Mouse (Mus musculus): ENCODE results near the gene Mgme1. TPM values are rescaled to one million over a fixed set of nuclear protein-coding genes. Genes with fewer than 3 reads are reported as not detected.

Mgme1 gene
- total and polyA plus RNA-seq, 2 experiments from 2014 or later = 11.1 to 12.6 TPM

DNA sequence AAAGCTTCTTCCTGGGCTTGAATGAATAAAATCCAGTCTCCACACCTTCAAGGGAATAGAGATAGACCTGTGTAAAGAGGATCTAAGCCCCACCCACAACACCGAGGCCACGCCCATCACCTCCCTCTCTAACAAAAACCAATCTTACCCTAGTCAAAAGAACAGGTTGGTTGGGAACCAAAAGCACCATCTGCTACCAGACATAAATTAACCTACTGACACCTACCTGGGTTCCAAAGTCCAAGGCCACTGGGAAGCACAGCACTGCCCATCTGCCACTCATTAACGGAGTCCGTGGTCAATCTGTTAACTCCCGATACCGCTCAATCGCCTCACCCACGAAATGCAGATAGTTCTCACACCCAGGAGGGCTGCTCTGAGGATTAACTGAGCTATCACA, 38.1 kb downstream of the Mgme1 start:
- no peak overlapping the region for H3K9ac ChIP-seq (replicated peaks; ENCODE audit: low read depth, low read length)
- H3K36me3 ChIP-seq (replicated peaks; ENCODE audit: control insufficient read depth, insufficient read depth, low read length) = no peaks in the 10 kb centered on the region
- TF ChIP-seq EP300 (IDR thresholded peaks at IDR 0.05; ENCODE audit: low read depth) (no peak), CTCF (IDR thresholded peaks at IDR 0.05; ENCODE audit: low read depth) (no peak)
- DNase-seq (ENCODE audit: low spot score) (no peak), ATAC-seq (ENCODE audit: insufficient read depth, low read depth) (no peak)
- no peak overlapping the region for H3K27ac ChIP-seq (ENCODE audit: low read depth)
- H3K4me3 ChIP-seq (ENCODE audit: low read depth, low read length) = no peak overlapping the region
- no peak overlapping the region for H3K4me2 ChIP-seq (ENCODE audit: low read depth, low read length)
- H3K4me1 ChIP-seq (ENCODE audit: control insufficient read depth, insufficient read depth) = no peaks in the 10 kb centered on the region
- no peaks in the 10 kb centered on the region for H3K9me3 ChIP-seq (replicated peaks; ENCODE audit: control insufficient read depth, low read length)
- WGBS = 49% methylated on average over 8 of the region's 8 CpGs
- H3K27me3 ChIP-seq (ENCODE audit: control insufficient read depth, insufficient read depth, low read length) = no peaks in the 10 kb centered on the region

DNA sequence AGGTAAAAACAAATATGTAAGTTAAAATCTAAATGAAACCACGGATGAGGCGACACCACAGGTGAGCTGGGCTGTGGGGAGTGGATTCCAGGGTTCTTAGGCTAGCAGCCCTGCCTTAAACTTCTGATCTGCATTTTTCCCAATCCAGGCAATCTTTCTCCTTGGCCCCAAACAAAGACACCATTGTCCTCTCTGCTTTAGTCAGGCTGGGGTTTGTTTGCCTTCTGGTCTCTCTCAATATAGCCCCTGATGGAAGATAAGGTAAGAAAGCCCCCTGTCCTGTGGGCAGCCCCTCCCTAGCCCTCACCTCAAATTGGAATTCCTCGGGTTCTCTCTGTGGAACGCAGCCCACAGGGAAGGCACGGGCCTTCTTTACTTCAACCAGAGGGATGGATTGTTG, 39.8 kb downstream of the Mgme1 start:
- DNase-seq (ENCODE audit: low spot score) (no peak), ATAC-seq (ENCODE audit: insufficient read depth, low read depth) (no peak)
- H3K4me3 ChIP-seq (ENCODE audit: low read depth, low read length) = no peak overlapping the region
- no peak overlapping the region for H3K27ac ChIP-seq (ENCODE audit: low read depth)
- H3K9me3 ChIP-seq (replicated peaks; ENCODE audit: control insufficient read depth, low read length) = no peaks in the 10 kb centered on the region
- no peak overlapping the region for H3K9ac ChIP-seq (replicated peaks; ENCODE audit: low read depth, low read length)
- H3K27me3 ChIP-seq (ENCODE audit: control insufficient read depth, insufficient read depth, low read length) = no peaks in the 10 kb centered on the region
- TF ChIP-seq CTCF (IDR thresholded peaks at IDR 0.05; ENCODE audit: low read depth) (no peak), EP300 (IDR thresholded peaks at IDR 0.05; ENCODE audit: low read depth) (no peak)
- 57% methylated on average over 5 of the region's 5 CpGs for WGBS
- no peaks in the 10 kb centered on the region for H3K36me3 ChIP-seq (replicated peaks; ENCODE audit: control insufficient read depth, insufficient read depth, low read length)
- H3K4me2 ChIP-seq (ENCODE audit: low read depth, low read length) = no peak overlapping the region
- H3K4me1 ChIP-seq (ENCODE audit: control insufficient read depth, insufficient read depth) = no peaks in the 10 kb centered on the region

GRCm38 (mm10) chr2:144311372-144311771, 40.9 kb downstream of the Mgme1 start:
- Histone ChIP-seq H3K36me3 (replicated peaks; ENCODE audit: control insufficient read depth, insufficient read depth, low read length) (no peaks in the 10 kb centered on the region), H3K4me3 (ENCODE audit: low read depth, low read length) (no peak overlapping the region), H3K4me1 (ENCODE audit: control insufficient read depth, insufficient read depth) (no peaks in the 10 kb centered on the region), H3K27me3 (ENCODE audit: control insufficient read depth, insufficient read depth, low read length) (no peaks in the 10 kb centered on the region), H3K9me3 (replicated peaks; ENCODE audit: control insufficient read depth, low read length) (no peaks in the 10 kb centered on the region), H3K4me2 (ENCODE audit: low read depth, low read length) (no peak overlapping the region), H3K9ac (replicated peaks; ENCODE audit: low read depth, low read length) (no peak overlapping the region), H3K27ac (ENCODE audit: low read depth) (no peak overlapping the region)
- TF ChIP-seq CTCF (IDR thresholded peaks at IDR 0.05; ENCODE audit: low read depth) (no peak), EP300 (IDR thresholded peaks at IDR 0.05; ENCODE audit: low read depth) (no peak)
- no peak for ATAC-seq (ENCODE audit: insufficient read depth, low read depth)
- DNase-seq (ENCODE audit: low spot score) = no peak
- 85% methylated on average over 2 of the region's 2 CpGs for WGBS

DNA sequence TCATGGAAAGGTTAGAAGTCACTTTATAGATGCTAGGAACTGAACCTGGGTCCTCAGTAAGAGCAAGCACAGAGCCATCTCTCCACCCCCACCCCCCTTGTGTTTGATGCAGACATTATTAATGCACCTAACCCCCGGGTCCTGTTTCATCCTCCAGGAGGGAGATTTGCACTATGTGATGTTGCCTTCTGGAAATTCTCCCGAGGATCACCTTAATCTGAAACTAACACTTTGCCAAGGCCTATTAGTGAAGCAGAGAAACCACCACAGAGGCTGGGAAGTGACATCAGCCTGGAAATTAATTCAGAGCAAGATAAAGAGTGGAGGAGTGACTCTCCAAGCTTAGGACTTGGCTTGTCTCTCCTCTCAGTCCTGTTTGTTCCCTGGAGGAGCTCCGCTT, 53.8 kb downstream of the Mgme1 start:
- H3K27ac ChIP-seq (ENCODE audit: low read depth) = no peak overlapping the region
- ATAC-seq (ENCODE audit: insufficient read depth, low read depth) (no peak), DNase-seq (ENCODE audit: low spot score) (no peak)
- 54% methylated on average over 3 of the region's 3 CpGs for WGBS
- no peak overlapping the region for H3K9ac ChIP-seq (replicated peaks; ENCODE audit: low read depth, low read length)
- H3K4me3 ChIP-seq (ENCODE audit: low read depth, low read length) = no peak overlapping the region
- no peak overlapping the region for H3K4me2 ChIP-seq (ENCODE audit: low read depth, low read length)
- TF ChIP-seq EP300 (IDR thresholded peaks at IDR 0.05; ENCODE audit: low read depth) = no peak
- no peak for TF ChIP-seq CTCF (IDR thresholded peaks at IDR 0.05; ENCODE audit: low read depth)
- H3K4me1 ChIP-seq (ENCODE audit: control insufficient read depth, insufficient read depth) = no peaks in the 10 kb centered on the region
- peaks cover 18% of the 10 kb centered on the region for H3K27me3 ChIP-seq (ENCODE audit: control insufficient read depth, insufficient read depth, low read length)
- no peaks in the 10 kb centered on the region for H3K9me3 ChIP-seq (replicated peaks; ENCODE audit: control insufficient read depth, low read length)
- H3K36me3 ChIP-seq (replicated peaks; ENCODE audit: control insufficient read depth, insufficient read depth, low read length) = no peaks in the 10 kb centered on the region

GRCm38 (mm10) chr2:144329451-144329850, 59.0 kb downstream of the Mgme1 start:
- Histone ChIP-seq H3K36me3 (replicated peaks; ENCODE audit: control insufficient read depth, insufficient read depth, low read length) (no peaks in the 10 kb centered on the region), H3K4me3 (ENCODE audit: low read depth, low read length) (no peak overlapping the region), H3K27me3 (ENCODE audit: control insufficient read depth, insufficient read depth, low read length) (peaks cover 66% of the 10 kb centered on the region), H3K9me3 (replicated peaks; ENCODE audit: control insufficient read depth, low read length) (no peaks in the 10 kb centered on the region), H3K4me2 (ENCODE audit: low read depth, low read length) (no peak overlapping the region; the same call in 1 of the 2 replicates), H3K4me1 (ENCODE audit: control insufficient read depth, insufficient read depth) (peaks cover 21% of the 10 kb centered on the region), H3K27ac (ENCODE audit: low read depth) (no peak overlapping the region), H3K9ac (replicated peaks; ENCODE audit: low read depth, low read length) (no peak overlapping the region)
- no peak for DNase-seq (ENCODE audit: low spot score)
- ATAC-seq (ENCODE audit: insufficient read depth, low read depth) = no peak
- 13% methylated on average over 10 of the region's 10 CpGs for whole genome bisulfite sequencing
- TF ChIP-seq EP300 (IDR thresholded peaks at IDR 0.05; ENCODE audit: low read depth) (no peak), CTCF (IDR thresholded peaks at IDR 0.05; ENCODE audit: low read depth) (no peak)

- no peak for TF ChIP-seq CTCF (IDR thresholded peaks at IDR 0.05; ENCODE audit: low read depth)
- TF ChIP-seq EP300 (IDR thresholded peaks at IDR 0.05; ENCODE audit: low read depth) = no peak
- DNase-seq (ENCODE audit: low spot score) = no peak
- no peak overlapping the region; the same call in 1 of the 2 replicates for H3K4me2 ChIP-seq (ENCODE audit: low read depth, low read length)
- H3K27me3 ChIP-seq (ENCODE audit: control insufficient read depth, insufficient read depth, low read length) = peaks cover 71% of the 10 kb centered on the region
- 5% methylated on average over 10 of the region's 10 CpGs for WGBS
- ATAC-seq (ENCODE audit: insufficient read depth, low read depth) = no peak
- H3K27ac ChIP-seq (ENCODE audit: low read depth) = no peak overlapping the region
- peaks cover 21% of the 10 kb centered on the region for H3K4me1 ChIP-seq (ENCODE audit: control insufficient read depth, insufficient read depth)
- H3K9me3 ChIP-seq (replicated peaks; ENCODE audit: control insufficient read depth, low read length) = no peaks in the 10 kb centered on the region
- no peak overlapping the region for H3K9ac ChIP-seq (replicated peaks; ENCODE audit: low read depth, low read length)
- no peaks in the 10 kb centered on the region for H3K36me3 ChIP-seq (replicated peaks; ENCODE audit: control insufficient read depth, insufficient read depth, low read length)
- peak overlapping the region; percentile 63 for H3K4me3 ChIP-seq (ENCODE audit: low read depth, low read length)
Measured at GRCm38 (mm10) chr2:144329937-144330336, 59.5 kb downstream of the Mgme1 start.

Measured in heart, postnatal 0 days (tissue).